Mouse (Mus musculus) midbrain, embryonic 16.5 days (tissue): ENCODE results near the gene Lrit2. TPM values are rescaled to one million over a fixed set of nuclear protein-coding genes. Genes with fewer than 3 reads are reported as not detected.

Experiments
- polyA plus RNA-seq: library from polyadenylated mRNA; unstranded; fragments of >200 nt; fragmentation: Nextera tagmentation; extraction: Ambion mirVana; gene quantifications from 2 replicates; pipeline ENCODE4 v1.2.1, GENCODE M21; 2015

Gene Lrit2
- polyA plus RNA-seq, 1 experiment from 2014 or later, result not detected

Other genes with a start within 250 kb of the Lrit2 start
- 92.9 and 97.5 TPM in 2 replicates for gene Ccser2, start 99.2 kb upstream of the Lrit2 start, polyA plus RNA-seq
- gene Rgr, start 19.0 kb upstream of the Lrit2 start, polyA plus RNA-seq, result not detected in 2 replicates
- gene Lrit1, start 13.1 kb upstream of the Lrit2 start, polyA plus RNA-seq, result not detected in 2 replicates
- gene Cdhr1, start 30.4 kb downstream of the Lrit2 start, polyA plus RNA-seq, result 3.1 and 5.0 TPM in 2 replicates
- gene 2610528A11Rik, start 46.1 kb downstream of the Lrit2 start, polyA plus RNA-seq, result not detected in 2 replicates
- gene Ghitm, start 67.3 kb downstream of the Lrit2 start, polyA plus RNA-seq, result 189 and 197 TPM in 2 replicates